Mouse (Mus musculus) megakaryocyte, adult 5-6 weeks (primary cell): Measurements from ENCODE around the gene Vasp. TPM values are rescaled to one million over a fixed set of nuclear protein-coding genes. Genes with fewer than 3 reads are reported as not detected.

Experiments
- ATAC-seq: 2 replicates; pipeline ENCODE4 v1.8.0; 2016; ENCODE audit warnings: mild to moderate bottlenecking, inconsistent platforms; ENCODE audit not compliant: poor library complexity, severe bottlenecking
- total RNA-seq, 2 experiments: library from RNA; stranded (forward) in 1 of 2; stranded (reverse) in 1 of 2; fragments of 153-499, 151-499 nt in 1 of 2; fragments of 221-1000, 200-1000 nt in 1 of 2; gene quantifications; 2 replicates each; pipeline versions ENCODE4 v1.2.3 to v1.2.4; 2015 to 2017

Vasp gene
- total RNA-seq (2015) (122 and 129 TPM in 2 replicates), total RNA-seq (2017) (180 and 227 TPM in 2 replicates)

DNA sequence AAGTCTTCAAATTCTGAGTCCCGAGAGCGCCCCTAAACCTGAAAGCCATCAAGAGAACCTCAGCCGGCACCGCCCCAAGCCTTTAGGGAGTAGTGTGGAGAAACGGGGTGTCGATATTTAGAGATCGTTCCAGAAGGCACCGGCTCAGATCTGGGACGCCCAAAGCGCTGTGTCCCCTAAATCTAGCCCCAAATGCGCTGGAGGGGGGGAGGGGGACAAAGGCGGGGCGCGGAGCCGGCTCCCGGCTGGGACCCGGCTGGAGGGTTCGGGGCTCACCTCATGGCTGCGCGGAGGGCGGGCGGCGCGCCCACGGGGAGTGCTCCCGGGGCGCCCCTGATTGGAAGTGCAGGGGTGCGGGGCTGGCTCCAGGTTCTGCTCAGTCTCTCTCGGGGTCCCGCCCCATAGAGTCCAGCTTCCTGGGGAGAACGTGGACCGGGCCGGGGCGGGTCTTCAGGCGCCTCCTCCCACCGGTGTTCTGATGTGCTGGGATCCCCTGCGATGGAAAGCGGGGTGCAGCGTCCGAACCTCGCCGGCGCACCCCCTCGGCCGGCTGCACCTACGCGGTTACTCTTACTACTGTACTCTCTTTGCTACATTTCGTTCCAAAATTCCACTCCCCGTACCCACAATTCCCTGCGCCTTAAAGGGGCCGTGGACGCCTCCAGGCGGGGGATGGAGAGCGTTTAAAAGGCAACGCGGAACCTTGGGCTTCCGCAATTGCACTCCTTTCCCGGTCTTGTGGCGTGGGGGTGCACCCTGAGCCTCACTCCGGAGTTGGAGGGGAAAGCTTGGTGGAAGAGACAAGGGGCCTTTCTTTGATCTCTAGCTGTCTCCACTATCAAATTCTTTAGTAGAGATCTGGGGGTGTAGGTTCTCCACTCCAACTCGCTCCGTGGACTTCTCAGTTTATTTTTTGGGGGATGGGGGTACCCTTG is at the start of gene Vasp:
Vasp (minus strand) TSS at position 580 of the 935 bp plus-strand sequence.
- peak; percentile 64 for ATAC-seq

DNA sequence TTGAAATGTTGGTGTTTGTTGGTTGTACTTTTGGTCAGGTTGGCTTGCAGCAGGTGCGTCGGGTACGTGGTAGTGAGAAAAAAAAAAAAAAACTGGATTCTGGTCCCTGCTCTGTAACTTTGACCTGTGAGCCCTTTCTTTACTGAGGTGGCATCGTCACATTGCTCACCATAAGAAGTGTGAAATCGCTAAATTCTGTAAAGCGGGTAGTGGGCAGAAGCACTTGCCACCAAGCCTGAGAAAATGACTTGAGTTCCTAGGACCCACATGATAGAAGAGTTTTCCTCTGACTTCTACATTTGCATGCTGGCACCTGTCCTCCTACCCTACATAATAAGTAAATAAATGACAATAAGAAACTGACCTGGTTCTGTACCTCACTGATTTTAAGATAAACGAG is 49.0 kb upstream of the Vasp start:
- no peak for ATAC-seq

GRCm38 (mm10) chr7:19319906-19320305 is 48.3 kb upstream of the Vasp start:
- peak; percentile 82 for ATAC-seq

GRCm38 (mm10) chr7:19319458-19319857 is 47.8 kb upstream of the Vasp start:
- no peak for ATAC-seq

DNA sequence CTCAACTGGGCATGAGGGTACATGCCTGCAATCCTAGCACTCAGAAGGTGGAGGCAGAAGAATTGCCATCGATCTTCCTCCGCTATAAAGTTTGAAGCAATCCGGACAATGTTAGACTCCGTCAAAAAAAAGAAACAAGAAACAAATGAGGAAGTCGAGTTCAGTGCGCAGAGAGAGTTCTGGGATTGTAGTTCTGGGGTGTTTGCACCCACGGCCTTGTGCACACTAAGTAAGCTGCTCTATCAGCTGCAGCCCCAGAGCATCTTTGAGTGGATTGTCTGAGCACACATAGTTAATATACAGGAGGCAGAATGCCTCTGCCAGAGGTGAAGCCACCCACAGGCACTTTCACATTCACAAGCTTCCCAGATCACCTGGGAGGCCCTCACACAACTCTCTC is 47.1 kb upstream of the Vasp start:
- ATAC-seq, result no peak

GRCm38 (mm10) chr7:19318201-19318600 is 46.6 kb upstream of the Vasp start:
- no peak for ATAC-seq

- peak; percentile 78 for ATAC-seq
These were observed 45.0 kb upstream of the Vasp start for GRCm38 (mm10) chr7:19316451-19317161.

DNA sequence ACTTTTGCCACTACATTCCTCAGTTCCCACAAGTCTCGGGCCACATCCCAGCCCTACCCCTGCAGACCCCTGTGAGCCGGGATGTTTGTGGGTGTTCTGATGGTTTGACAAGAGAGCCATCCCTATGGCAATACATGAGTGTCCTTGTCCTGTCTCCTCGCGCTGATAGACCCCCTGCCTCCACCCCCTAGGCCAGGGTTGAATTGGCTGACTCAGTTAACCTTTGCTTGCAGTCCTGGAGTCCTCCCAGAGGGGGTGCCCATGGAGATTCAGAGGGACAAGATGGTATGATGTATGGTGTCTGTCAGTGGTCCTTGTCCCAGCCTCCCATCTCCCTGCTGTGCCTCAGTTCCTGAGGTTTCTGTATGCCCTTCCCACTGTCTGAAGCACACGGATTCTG is 42.4 kb upstream of the Vasp start:
- no peak for ATAC-seq

GRCm38 (mm10) chr7:19311991-19312390 is 40.4 kb upstream of the Vasp start:
- no peak for ATAC-seq

DNA sequence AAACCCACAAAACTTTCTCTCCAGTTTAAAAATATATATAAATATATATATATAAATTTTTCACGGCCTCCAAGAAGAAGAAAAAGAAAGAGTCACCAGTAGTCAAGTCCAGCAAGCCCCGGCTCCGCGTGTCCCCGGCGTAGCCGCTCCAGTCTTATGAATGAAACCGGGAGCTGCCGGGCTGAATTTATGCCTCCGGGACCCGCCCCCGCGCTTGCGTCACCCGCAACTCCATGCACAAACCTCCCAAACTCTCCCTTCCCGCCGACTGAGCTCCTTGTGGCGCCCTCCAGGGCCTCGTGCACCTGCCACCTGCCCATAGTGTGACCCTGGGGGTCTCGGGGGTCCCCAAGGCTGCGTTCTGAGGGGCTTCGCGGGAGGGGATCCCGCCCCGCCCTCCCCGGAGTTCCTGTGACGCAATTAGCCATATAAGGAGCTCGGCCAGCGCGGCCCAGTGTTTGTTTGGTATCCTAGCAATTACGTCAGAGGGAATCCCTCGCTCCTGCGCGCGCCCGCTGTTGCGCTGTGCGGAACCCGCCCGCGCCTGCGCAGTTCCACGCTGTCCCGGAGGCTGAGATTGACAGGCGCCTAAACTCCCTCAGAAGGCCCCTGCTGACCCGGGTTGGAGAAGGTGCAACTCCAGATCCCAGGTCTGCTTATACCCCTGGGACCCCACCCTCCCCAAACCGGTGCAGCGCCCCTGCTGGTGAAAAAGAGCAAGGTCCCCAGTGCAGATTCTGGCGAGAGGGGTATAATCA is 38.4 kb upstream of the Vasp start, which contains the start of gene Fosb:
Fosb (minus strand) TSS at position 168 of the 758 bp plus-strand sequence.
- ATAC-seq, result peak; percentile 70

GRCm38 (mm10) chr7:19309278-19309883 is 37.8 kb upstream of the Vasp start:
- no peak for ATAC-seq

DNA sequence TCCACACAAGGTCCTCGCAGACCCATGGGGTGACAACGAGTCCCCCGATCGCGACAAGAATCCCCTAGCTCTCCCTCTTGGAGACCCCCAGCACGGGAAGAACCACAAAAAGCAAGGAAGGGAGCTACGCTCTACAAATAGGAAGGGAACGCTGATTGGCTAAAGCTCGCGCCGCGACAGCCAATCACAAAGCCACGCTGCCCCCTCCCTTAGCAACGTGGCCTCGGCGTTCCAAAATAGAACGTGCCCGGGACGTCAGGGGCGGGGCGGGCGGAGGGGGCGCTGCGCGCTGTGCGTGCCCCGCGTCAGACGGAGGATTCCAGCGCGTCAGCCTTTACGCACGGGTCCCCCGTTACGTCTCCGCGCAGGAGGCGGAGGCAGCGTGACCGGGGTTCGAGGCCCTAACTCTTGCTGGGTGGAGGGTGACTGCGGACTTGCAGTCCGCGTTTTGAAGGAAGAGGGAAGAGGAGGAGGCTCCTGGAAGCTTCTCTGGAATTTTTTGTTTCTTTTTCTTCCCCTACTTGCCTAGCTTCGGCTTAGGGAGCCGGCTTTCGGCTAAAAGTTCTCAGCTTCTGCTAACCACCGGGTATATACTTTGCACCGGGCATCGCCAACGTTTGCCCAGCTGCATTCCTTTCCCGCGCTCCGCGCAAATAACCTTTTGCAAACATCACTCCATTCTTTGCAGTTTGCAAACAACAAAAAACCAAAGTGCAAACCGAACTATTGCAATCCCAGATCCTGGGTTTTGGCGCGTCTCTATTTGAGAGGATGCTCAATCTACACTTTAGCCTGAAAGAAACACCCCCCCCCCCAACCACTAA is 37.0 kb upstream of the Vasp start:
- ATAC-seq, result peak; percentile 79

- ATAC-seq, result peak; percentile 23
These were observed 36.3 kb upstream of the Vasp start for GRCm38 (mm10) chr7:19307739-19308453.

GRCm38 (mm10) chr7:19306819-19307738 is 35.5 kb upstream of the Vasp start:
- ATAC-seq, result no peak

GRCm38 (mm10) chr7:19305796-19306765 is 34.5 kb upstream of the Vasp start:
- no peak for ATAC-seq

DNA sequence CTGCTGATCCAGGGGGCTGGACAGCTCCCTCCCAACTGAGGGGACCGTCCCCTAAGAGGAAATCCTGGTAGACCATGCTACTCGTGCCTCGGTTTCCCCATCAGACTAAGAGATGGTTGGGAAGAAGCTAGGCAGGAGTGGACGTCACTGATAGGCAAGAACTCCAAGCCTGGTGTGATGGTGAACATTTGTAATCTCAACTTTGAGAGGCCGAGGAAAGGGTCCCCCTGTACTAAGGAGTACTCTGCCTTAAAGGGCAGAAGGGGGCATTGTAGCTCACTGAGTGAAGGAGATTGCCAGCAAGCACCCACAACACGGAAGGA is 33.8 kb upstream of the Vasp start:
- ATAC-seq, result no peak
